ENCODE assay signal across 25 mouse cellular contexts in genomic region chr12:35746691-35747299, GRCm38 (mm10).
DNase-seq lines count a peak whose midpoint lies in the region; ATAC-seq and TF ChIP-seq lines count a peak whose summit lies in the region.
"Had no signal": no experiment of that assay in that cellular context is flagged by ENCODE, and none has a peak within 500 bp of the region (broad histone marks: within the 10 kb centered on the region; RNA-seq: fewer than 3 reads in every experiment).

No protein-coding gene starts in this region.

- WGBS in heart, postnatal 0 days = 41% methylated on average over 3 of the region's 3 CpGs
- WGBS in kidney, embryonic 14.5 days = 35% methylated on average over 3 of the region's 3 CpGs
- 45% methylated on average over 3 of the region's 3 CpGs for WGBS in midbrain, embryonic 14.5 days
- 38% methylated on average over 3 of the region's 3 CpGs for WGBS in midbrain, postnatal 0 days

- no peak overlapping the region for H3K27ac ChIP-seq in heart, postnatal 0 days (ENCODE audit: low read depth)
- H3K27ac ChIP-seq in kidney, embryonic 14.5 days (ENCODE audit: low read depth, low read length) = no peak overlapping the region
- H3K27ac ChIP-seq in midbrain, embryonic 14.5 days (replicated peaks; ENCODE audit: low read depth, low read length) = no peak overlapping the region
- H3K27ac ChIP-seq in midbrain, postnatal 0 days (ENCODE audit: low read depth, low read length) = no peak overlapping the region
- H3K27ac ChIP-seq: embryonic facial prominence, embryonic 10.5 days; forebrain, embryonic 10.5 days; hindbrain, embryonic 15.5 days; limb, embryonic 13.5 days; liver, embryonic 12.5 days; midbrain, embryonic 15.5 days; neural tube, embryonic 13.5 days had no signal

- H3K4me2 ChIP-seq in heart, postnatal 0 days (ENCODE audit: low read depth, low read length) = no peak overlapping the region
- no peak overlapping the region for H3K4me2 ChIP-seq in kidney, embryonic 14.5 days (replicated peaks; ENCODE audit: low read depth, low read length)
- H3K4me2 ChIP-seq in midbrain, embryonic 14.5 days (ENCODE audit: low read length) = no peak overlapping the region
- no peak overlapping the region for H3K4me2 ChIP-seq in midbrain, postnatal 0 days (ENCODE audit: low read depth, low read length, poor library complexity, severe bottlenecking)
- H3K4me2 ChIP-seq: heart, embryonic 11.5 days; hindbrain, embryonic 15.5 days; limb, embryonic 13.5 days; liver, embryonic 12.5 days; midbrain, embryonic 15.5 days; neural tube, embryonic 13.5 days had no signal

- no peak for TF ChIP-seq CTCF in heart, postnatal 0 days (IDR thresholded peaks at IDR 0.05; ENCODE audit: low read depth)
- TF ChIP-seq CTCF in midbrain, postnatal 0 days (IDR thresholded peaks at IDR 0.05) = no peak

- H3K4me1 ChIP-seq in heart, postnatal 0 days (ENCODE audit: control insufficient read depth, insufficient read depth) = no peaks in the 10 kb centered on the region
- H3K4me1 ChIP-seq in kidney, embryonic 14.5 days (ENCODE audit: control insufficient read depth, insufficient read depth, low read length) = no peaks in the 10 kb centered on the region
- H3K4me1 ChIP-seq in midbrain, embryonic 14.5 days (ENCODE audit: control insufficient read depth, insufficient read depth, low read length) = peaks cover 3% of the 10 kb centered on the region; the same call in 1 of the 2 replicates
- no peaks in the 10 kb centered on the region for H3K4me1 ChIP-seq in midbrain, postnatal 0 days (ENCODE audit: insufficient read depth, low read length)
- H3K4me1 ChIP-seq: embryonic facial prominence, embryonic 10.5 days; forebrain, embryonic 10.5 days; liver, embryonic 12.5 days; midbrain, embryonic 15.5 days had no signal

- no peak overlapping the region for H3K4me3 ChIP-seq in heart, postnatal 0 days (ENCODE audit: low read depth, low read length)
- no peak overlapping the region for H3K4me3 ChIP-seq in kidney, embryonic 14.5 days (ENCODE audit: low read length)
- no peak overlapping the region for H3K4me3 ChIP-seq in midbrain, embryonic 14.5 days (replicated peaks; ENCODE audit: low read depth, low read length)
- no peak overlapping the region for H3K4me3 ChIP-seq in midbrain, postnatal 0 days (ENCODE audit: low read depth, low read length)
- H3K4me3 ChIP-seq: embryonic facial prominence, embryonic 10.5 days; forebrain, embryonic 10.5 days; hindbrain, embryonic 15.5 days; limb, embryonic 13.5 days; liver, embryonic 12.5 days; midbrain, embryonic 15.5 days; myocyte; neural tube, embryonic 13.5 days had no signal

- ATAC-seq in heart, postnatal 0 days (ENCODE audit: insufficient read depth, low read depth) = peak; percentile 24; the same call in 1 of the 2 replicates
- no peak for ATAC-seq in kidney, embryonic 14.5 days (ENCODE audit: low FRiP score, low TSS enrichment)
- ATAC-seq in midbrain, embryonic 14.5 days (ENCODE audit: low FRiP score, low TSS enrichment) = peak; percentile 14; the same call in 1 of the 2 replicates
- ATAC-seq in midbrain, postnatal 0 days (ENCODE audit: low FRiP score) = no peak
- ATAC-seq: forebrain, embryonic 16.5 days; liver, embryonic 12.5 days; midbrain, embryonic 15.5 days had no signal

- no peak for DNase-seq in heart, postnatal 0 days (ENCODE audit: low spot score)
- no peak for DNase-seq in heart, postnatal 4 days
- DNase-seq in kidney, postnatal 14 days = peak; percentile 12
- peak; percentile 11 for DNase-seq in midbrain, embryonic 14.5 days
- DNase-seq in midbrain, postnatal 0 days (ENCODE audit: low spot score) = no peak
- no peak for DNase-seq in adrenal gland, postnatal 10 days
- DNase-seq: adrenal gland, postnatal 14 days; cerebellum, adult 11 months; gastrocnemius, postnatal 25 days; layer of hippocampus, adult 9-11 months; lung, postnatal 14 days; retina, postnatal 1 day; right cerebral cortex, postnatal 25 days; spleen, adult 18-20 months had no signal

- H3K9ac ChIP-seq in heart, postnatal 0 days (replicated peaks; ENCODE audit: low read depth, low read length) = no peak overlapping the region
- H3K9ac ChIP-seq in kidney, embryonic 14.5 days (ENCODE audit: low read depth, low read length) = no peak overlapping the region
- no peak overlapping the region for H3K9ac ChIP-seq in midbrain, embryonic 14.5 days (replicated peaks; ENCODE audit: low read length)
- H3K9ac ChIP-seq in midbrain, postnatal 0 days (replicated peaks; ENCODE audit: low read length, poor library complexity, severe bottlenecking) = no peak overlapping the region
- H3K9ac ChIP-seq: hindbrain, embryonic 15.5 days; limb, embryonic 13.5 days; liver, embryonic 12.5 days; midbrain, embryonic 15.5 days; neural tube, embryonic 13.5 days had no signal

- peak; percentile 53; the same call in 1 of the 2 replicates for TF ChIP-seq EP300 in heart, postnatal 0 days (IDR thresholded peaks at IDR 0.05; ENCODE audit: low read depth)

- H3K27me3 ChIP-seq in heart, postnatal 0 days (ENCODE audit: control insufficient read depth, insufficient read depth, low read length) = no peaks in the 10 kb centered on the region
- H3K27me3 ChIP-seq in kidney, embryonic 14.5 days (ENCODE audit: control insufficient read depth, insufficient read depth, low read length) = no peaks in the 10 kb centered on the region
- no peaks in the 10 kb centered on the region for H3K27me3 ChIP-seq in midbrain, embryonic 14.5 days (ENCODE audit: control insufficient read depth, insufficient read depth, low read length)
- H3K27me3 ChIP-seq in midbrain, postnatal 0 days (ENCODE audit: insufficient read depth, low read length) = no peaks in the 10 kb centered on the region
- H3K27me3 ChIP-seq: hindbrain, embryonic 15.5 days; limb, embryonic 13.5 days; liver, embryonic 12.5 days; midbrain, embryonic 15.5 days; neural tube, embryonic 13.5 days had no signal

- H3K9me3 ChIP-seq in heart, postnatal 0 days (replicated peaks; ENCODE audit: control insufficient read depth, low read length) = no peaks in the 10 kb centered on the region
- H3K9me3 ChIP-seq in kidney, embryonic 14.5 days (ENCODE audit: control insufficient read depth, low read length) = no peaks in the 10 kb centered on the region
- H3K9me3 ChIP-seq in midbrain, embryonic 14.5 days (ENCODE audit: control insufficient read depth, low read length) = no peaks in the 10 kb centered on the region
- 0 out of 2 replicates have a peak, but pooled peaks cover 3% of the 10 kb centered on the region for H3K9me3 ChIP-seq in midbrain, postnatal 0 days (ENCODE audit: low read length)
- H3K9me3 ChIP-seq: embryonic facial prominence, embryonic 10.5 days; forebrain, embryonic 10.5 days; hindbrain, embryonic 15.5 days; liver, embryonic 12.5 days; midbrain, embryonic 15.5 days had no signal

- H3K36me3 ChIP-seq in heart, postnatal 0 days (replicated peaks; ENCODE audit: control insufficient read depth, insufficient read depth, low read length) = no peaks in the 10 kb centered on the region
- no peaks in the 10 kb centered on the region for H3K36me3 ChIP-seq in kidney, embryonic 14.5 days (ENCODE audit: control insufficient read depth, insufficient read depth, low read length)
- H3K36me3 ChIP-seq in midbrain, embryonic 14.5 days (ENCODE audit: control insufficient read depth, insufficient read depth, low read length) = no peaks in the 10 kb centered on the region
- no peaks in the 10 kb centered on the region for H3K36me3 ChIP-seq in midbrain, postnatal 0 days (ENCODE audit: insufficient read depth, low read length)
- H3K36me3 ChIP-seq: embryonic facial prominence, embryonic 10.5 days; forebrain, embryonic 10.5 days; hindbrain, embryonic 15.5 days; limb, embryonic 13.5 days; liver, embryonic 12.5 days; midbrain, embryonic 15.5 days; neural tube, embryonic 13.5 days had no signal

Comparison
In these comparisons a context has a peak if more than half of its experiments do, and no peak if none do; other contexts are left out.
1. ATAC-seq: peak in heart, postnatal 0 days (single experiment) and midbrain, embryonic 14.5 days (single experiment); none in kidney, embryonic 14.5 days (single experiment) and midbrain, postnatal 0 days (single experiment).
2. DNase-seq: peak in kidney, postnatal 14 days (single experiment) and midbrain, embryonic 14.5 days (single experiment); none in heart, postnatal 0 days (single experiment), heart, postnatal 4 days (single experiment), midbrain, postnatal 0 days (single experiment) and adrenal gland, postnatal 10 days (single experiment).